Mouse (Mus musculus) cerebellum, adult 2 months (tissue): ENCODE measurements at regions not wholly inside any gene's neighbourhood (a gene's known extent, or its start where the extent isn't known, plus 50 kb on each side); places are given as distances from the start of the nearest gene placed in this dataset.
A peak's percentile ranks its signal among the peaks of the same experiment; 100 is the strongest.

Source experiments
- DNase-seq, 2 experiments: peaks; one replicate each; pipeline ENCODE4 v3.0.0; 2021
- H3K27ac ChIP-seq: fragments of 200-500 bp; 2 replicates; pipeline ENCODE4 v1.5.1; 2012; ENCODE audit warnings: low read length, control low read depth, inconsistent platforms; ENCODE audit not compliant: insufficient read depth
- H3K27me3 ChIP-seq: fragments of 200-500 bp; 2 replicates; pipeline ENCODE4 v1.6.1; 2012; ENCODE audit warnings: inconsistent platforms, mild to moderate bottlenecking, low read length, moderate library complexity; ENCODE audit not compliant: control insufficient read depth, insufficient read depth
- H3K4me1 ChIP-seq: fragments of 200-500 bp; 2 replicates; pipeline ENCODE4 v1.6.1; 2011; ENCODE audit warnings: low read length; ENCODE audit not compliant: control insufficient read depth, insufficient read depth
- H3K4me3 ChIP-seq: fragments of 200-500 bp; replicated peaks from 2 replicates; pipeline ENCODE3; 2011; ENCODE audit warnings: mild to moderate bottlenecking, low read depth, low read length, control low read depth; ENCODE audit not compliant: insufficient read depth
- CTCF ChIP-seq: fragments of 200-500 bp; IDR thresholded peaks from 2 replicates; pipeline ENCODE4 v1.5.1; 2011; ENCODE audit warnings: low read depth, mild to moderate bottlenecking, control low read depth, low read length, moderate library complexity, borderline replicate concordance; ENCODE audit not compliant: insufficient read depth
- POLR2A ChIP-seq: fragments of 200-500 bp; IDR thresholded peaks from 2 replicates; pipeline ENCODE4 v1.6.1; 2011; ENCODE audit warnings: low read length, control low read depth, borderline replicate concordance; ENCODE audit not compliant: insufficient read depth
- WGBS: fragments of 180-500 bp; shearing (Covaris S2); methylation state at CpG from one replicate; pipeline ENCODE4 v1.1.7; 2018; 5-methylcytosine and 5-hydroxymethylcytosine counted together

GRCm38 (mm10) chr1:168754196-168754595, 322.1 kb upstream of the Pbx1 start:
- H3K4me1 ChIP-seq, result no peaks in the 10 kb centered on the region
- H3K27ac ChIP-seq, result no peak overlapping the region
- no peaks in the 10 kb centered on the region for H3K27me3 ChIP-seq
- TF ChIP-seq POLR2A, result no peak
- no peak for TF ChIP-seq CTCF
- WGBS, result 88% methylated on average over 7 of the region's 7 CpGs
- no peak overlapping the region for H3K4me3 ChIP-seq
- DNase-seq, result no peak

DNA sequence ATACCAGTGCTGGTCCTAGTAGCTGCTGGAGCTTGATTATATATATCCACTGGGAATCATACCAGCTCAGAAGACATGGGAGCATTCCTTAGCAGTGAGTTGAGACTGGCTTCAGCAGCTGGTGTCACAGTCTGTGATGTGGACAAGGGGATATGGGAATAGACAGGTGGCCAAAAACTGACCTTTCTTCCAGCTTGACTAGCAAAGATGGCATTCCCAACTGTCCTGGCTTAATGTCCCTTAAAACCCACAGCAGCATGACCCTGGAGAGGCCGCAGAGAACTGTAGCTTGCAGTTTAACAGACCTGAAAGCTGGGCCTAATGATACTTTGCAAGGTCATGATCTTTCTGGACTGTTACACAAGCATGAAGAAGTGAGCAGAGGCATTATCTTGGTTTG, 311.4 kb upstream of the Pbx1 start:
- TF ChIP-seq CTCF, result no peak
- no peak for TF ChIP-seq POLR2A
- 75% methylated on average over 1 of the region's 1 CpGs for WGBS
- H3K27ac ChIP-seq, result no peak overlapping the region
- no peak for DNase-seq
- no peaks in the 10 kb centered on the region for H3K4me1 ChIP-seq
- no peaks in the 10 kb centered on the region for H3K27me3 ChIP-seq
- H3K4me3 ChIP-seq, result no peak overlapping the region

DNA sequence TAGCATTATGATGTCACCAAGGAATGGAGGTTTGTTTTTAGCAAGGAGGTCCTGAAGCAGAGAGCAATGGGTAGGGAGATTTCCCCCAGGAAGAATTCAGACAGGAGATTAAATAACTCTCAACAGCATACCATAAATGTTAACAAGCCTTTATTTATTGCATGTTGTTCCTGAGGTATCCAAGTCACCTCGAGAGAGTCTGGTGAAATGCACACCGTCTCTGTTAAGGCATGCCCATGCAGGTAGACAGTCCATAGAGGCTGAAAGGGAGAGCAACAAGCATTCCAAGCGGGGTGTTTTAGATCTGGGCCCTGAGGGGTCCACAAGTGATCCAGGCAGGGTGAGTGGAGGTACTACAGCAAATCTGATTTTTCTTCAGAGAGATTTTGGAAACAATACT, 305.9 kb upstream of the Pbx1 start:
- no peaks in the 10 kb centered on the region for H3K4me1 ChIP-seq
- 93% methylated on average over 3 of the region's 3 CpGs for WGBS
- DNase-seq, result no peak
- H3K27ac ChIP-seq, result no peak overlapping the region
- no peak overlapping the region for H3K4me3 ChIP-seq
- no peaks in the 10 kb centered on the region for H3K27me3 ChIP-seq
- TF ChIP-seq POLR2A, result no peak
- no peak for TF ChIP-seq CTCF

GRCm38 (mm10) chr1:168737277-168737863, 305.3 kb upstream of the Pbx1 start:
- H3K27ac ChIP-seq, result no peak overlapping the region
- DNase-seq, result no peak
- TF ChIP-seq CTCF (no peak), POLR2A (no peak)
- no peaks in the 10 kb centered on the region for H3K27me3 ChIP-seq
- WGBS, result 90% methylated on average over 7 of the region's 7 CpGs
- no peak overlapping the region for H3K4me3 ChIP-seq
- no peaks in the 10 kb centered on the region for H3K4me1 ChIP-seq

DNA sequence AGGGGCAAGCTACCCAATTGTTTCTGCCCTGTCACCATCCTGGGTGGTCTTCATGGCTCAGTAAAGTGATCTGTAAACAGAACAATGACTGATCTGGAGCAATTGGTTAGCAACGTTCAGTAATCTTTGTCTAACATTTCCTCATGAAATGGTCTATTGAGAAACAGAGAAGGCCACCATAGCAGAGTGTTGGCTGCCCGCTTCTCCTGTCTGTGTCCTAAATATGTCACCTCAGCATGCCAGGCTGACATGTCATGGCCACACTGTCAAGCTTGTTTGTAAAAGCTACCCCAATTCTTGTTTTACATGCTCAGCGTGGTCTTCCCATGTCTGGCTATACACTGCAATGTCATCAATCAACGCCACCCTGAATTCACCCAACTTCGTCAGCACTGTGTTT, 301.0 kb upstream of the Pbx1 start:
- 67% methylated on average over 5 of the region's 5 CpGs for WGBS
- TF ChIP-seq POLR2A (no peak), CTCF (no peak)
- no peak overlapping the region for H3K4me3 ChIP-seq
- no peaks in the 10 kb centered on the region for H3K27me3 ChIP-seq
- no peak overlapping the region for H3K27ac ChIP-seq
- no peaks in the 10 kb centered on the region for H3K4me1 ChIP-seq
- DNase-seq, result no peak

GRCm38 (mm10) chr1:168709836-168710235, 277.8 kb upstream of the Pbx1 start:
- Histone ChIP-seq H3K27ac (no peak overlapping the region), H3K27me3 (no peaks in the 10 kb centered on the region), H3K4me3 (no peak overlapping the region), H3K4me1 (no peaks in the 10 kb centered on the region)
- 95% methylated on average over 2 of the region's 2 CpGs for WGBS
- no peak for DNase-seq
- TF ChIP-seq CTCF (no peak), POLR2A (no peak)

DNA sequence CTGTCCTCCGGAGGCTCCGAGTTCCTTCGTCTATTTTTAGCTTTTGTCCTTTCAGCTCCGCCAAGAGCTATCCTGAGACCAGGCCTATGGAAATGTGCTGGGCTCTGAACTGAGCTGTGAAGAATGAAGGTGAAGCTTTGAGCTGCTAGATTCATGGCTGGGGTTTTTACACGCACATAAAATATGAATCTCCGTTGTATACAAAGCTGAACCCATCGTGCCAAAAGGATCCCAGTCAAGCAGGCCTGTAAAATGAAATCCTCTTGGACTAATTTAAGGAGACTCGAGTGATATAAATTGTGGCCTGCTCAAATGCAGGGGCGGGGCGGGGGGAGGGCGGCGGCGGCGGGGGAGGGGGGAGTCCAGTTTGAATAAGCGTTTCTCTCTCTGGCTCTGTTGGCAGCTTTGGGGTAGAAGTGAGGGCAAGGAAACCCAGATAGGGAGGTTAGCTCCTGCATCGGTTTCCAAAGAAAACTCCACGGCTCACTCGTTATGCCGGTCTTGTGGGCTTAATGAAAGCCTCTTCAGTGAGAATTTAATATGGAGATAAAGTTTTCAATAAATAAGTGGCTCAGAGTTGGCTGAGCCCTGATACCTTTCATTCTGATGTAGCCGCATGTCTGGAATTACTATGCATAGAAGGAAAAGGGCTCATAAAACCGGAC, 277.1 kb upstream of the Pbx1 start:
- TF ChIP-seq POLR2A (no peak), CTCF (no peak)
- H3K27me3 ChIP-seq, result no peaks in the 10 kb centered on the region
- WGBS, result 28% methylated on average over 21 of the region's 21 CpGs
- peak; percentile 18 to 29 for DNase-seq
- no peaks in the 10 kb centered on the region for H3K4me1 ChIP-seq
- H3K4me3 ChIP-seq, result no peak overlapping the region
- no peak overlapping the region for H3K27ac ChIP-seq

DNA sequence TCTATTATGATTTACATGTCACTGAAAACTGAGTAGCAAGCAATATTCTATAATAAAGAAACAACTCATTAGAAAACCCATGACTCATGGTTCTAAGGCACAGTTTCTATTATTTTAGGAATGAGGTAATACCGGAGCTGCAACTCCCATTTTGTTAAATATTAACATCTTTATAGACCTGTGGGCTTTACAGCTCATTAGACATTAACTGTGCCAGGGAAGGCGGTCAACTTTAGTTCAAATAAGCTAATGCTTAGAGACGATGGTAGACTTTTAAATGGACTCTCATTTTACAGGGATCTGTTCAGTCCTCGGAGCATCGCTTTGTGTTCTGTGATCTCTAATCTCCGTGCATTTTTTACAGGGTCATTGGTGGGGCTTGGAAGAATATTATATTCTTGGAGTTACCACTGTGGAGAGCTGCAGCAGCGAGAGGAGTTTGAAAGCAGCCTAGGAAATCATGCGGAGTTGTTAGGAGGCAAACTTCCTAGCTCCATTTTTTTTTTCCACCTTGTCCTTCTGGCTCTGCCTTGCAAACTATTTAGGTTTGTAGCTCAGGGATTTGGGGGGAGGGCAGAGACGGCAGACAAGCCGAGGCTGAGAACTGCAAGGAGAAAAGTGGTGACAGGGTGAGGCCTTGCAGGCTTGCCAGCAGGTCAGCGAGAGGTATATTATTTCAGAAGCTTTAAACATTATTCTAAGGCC, 276.2 kb upstream of the Pbx1 start:
- no peak for TF ChIP-seq CTCF
- no peak for TF ChIP-seq POLR2A
- peak in 1 of 2 experiments; percentile 2 for DNase-seq
- Histone ChIP-seq H3K27me3 (no peaks in the 10 kb centered on the region), H3K27ac (no peak overlapping the region), H3K4me1 (no peaks in the 10 kb centered on the region), H3K4me3 (no peak overlapping the region)
- WGBS, result 60% methylated on average over 11 of the region's 11 CpGs
